Mouse (Mus musculus): Measurements from ENCODE around the gene Cdk8.

DNA sequence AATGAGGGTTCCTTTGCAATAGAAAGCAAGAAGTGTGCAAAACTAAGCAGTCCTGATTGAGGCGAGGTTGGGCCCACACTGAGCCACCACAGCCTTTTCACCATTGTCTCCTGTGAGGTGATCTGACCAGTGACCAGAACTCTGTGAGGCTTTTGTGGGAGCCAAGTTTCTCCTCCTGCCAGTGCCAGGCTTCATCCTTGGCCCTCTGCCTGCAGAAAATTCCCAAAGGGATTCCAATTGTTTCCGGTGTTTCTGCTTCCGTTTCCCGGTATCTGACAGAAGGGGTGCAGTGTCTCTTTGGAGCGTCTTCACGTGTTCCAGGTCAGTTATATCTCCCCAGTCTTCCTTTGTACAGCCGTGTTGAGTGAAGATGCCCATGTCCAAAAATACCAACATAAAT, 42.3 kb upstream of the Cdk8 start:
- no peak for TF ChIP-seq CTCF (IDR thresholded peaks at IDR 0.05; ENCODE audit: borderline replicate concordance, control insufficient read depth, extremely low read depth, insufficient read depth, low read length, poor library complexity)
- TF ChIP-seq POLR2A (IDR thresholded peaks at IDR 0.05; ENCODE audit: control insufficient read depth, extremely low read depth, insufficient read depth, low read length, poor library complexity), result no peak
